Mouse (Mus musculus) liver, postnatal 0 days (tissue): Measurements from ENCODE around the gene Abcc3.

Experiments
- CTCF ChIP-seq: sonication (generic); IDR thresholded peaks from 2 replicates; pipeline ENCODE4 v1.5.1; 2016; ENCODE audit warnings: antibody characterized with exemption, low read depth
- EP300 ChIP-seq: IDR thresholded peaks from 2 replicates; pipeline ENCODE4 v1.6.1; 2016; ENCODE audit warnings: antibody characterized with exemption, low read depth, mild to moderate bottlenecking

- TF ChIP-seq CTCF (peak; percentile 97), EP300 (no peak)
Observed at GRCm38 (mm10) chr11:94404641-94405260, 12.0 kb upstream of the Abcc3 start.
